Mouse (Mus musculus) heart, postnatal 0 days (tissue): ENCODE results near the gene Cpm. TPM values are rescaled to one million over a fixed set of nuclear protein-coding genes. Genes with fewer than 3 reads are reported as not detected.

Experiments used
- ATAC-seq: fragments of 200-750 bp; cut with Nextera tagmentation; 2 replicates; pipeline ENCODE4 v1.8.0; 2017; ENCODE audit warnings: low read depth, moderate number of reproducible peaks, moderate library complexity; ENCODE audit not compliant: insufficient read depth
- DNase-seq: peaks from one replicate; pipeline ENCODE4 v3.0.0-alpha.2; 2016; ENCODE audit warnings: low spot score
- H3K27ac ChIP-seq: fragments of 300-500 bp; sonication (generic); 2 replicates; pipeline ENCODE4 v1.5.1; 2014; ENCODE audit warnings: low read depth, mild to moderate bottlenecking
- H3K27me3 ChIP-seq: fragments of 300-500 bp; sonication (generic); 2 replicates; pipeline ENCODE4 v1.6.1; 2014; ENCODE audit warnings: low read length, mixed read lengths; ENCODE audit not compliant: control insufficient read depth, insufficient read depth
- H3K36me3 ChIP-seq: fragments of 300-500 bp; sonication (generic); replicated peaks from 2 replicates; pipeline ENCODE4 v1.6.1; 2014; ENCODE audit warnings: low read length, mixed read lengths; ENCODE audit not compliant: control insufficient read depth, insufficient read depth
- H3K4me1 ChIP-seq: fragments of 300-500 bp; sonication (generic); 2 replicates; pipeline ENCODE4 v1.6.1; 2014; ENCODE audit warnings: antibody characterized with exemption; ENCODE audit not compliant: control insufficient read depth, insufficient read depth
- H3K4me2 ChIP-seq: fragments of 300-500 bp; sonication (generic); 2 replicates; pipeline ENCODE4 v1.6.1; 2014; ENCODE audit warnings: low read depth, mild to moderate bottlenecking, low read length, moderate library complexity
- H3K4me3 ChIP-seq: fragments of 300-500 bp; sonication (generic); 2 replicates; pipeline ENCODE4 v1.5.1; 2014; ENCODE audit warnings: low read depth, low read length
- H3K9ac ChIP-seq: fragments of 300-500 bp; sonication (generic); replicated peaks from 2 replicates; pipeline ENCODE4 v1.6.1; 2014; ENCODE audit warnings: low read depth, low read length, mixed read lengths
- H3K9me3 ChIP-seq: fragments of 300-500 bp; sonication (generic); replicated peaks from 2 replicates; pipeline ENCODE4 v1.6.1; 2016; ENCODE audit warnings: low read length; ENCODE audit not compliant: control insufficient read depth
- CTCF ChIP-seq: IDR thresholded peaks from 2 replicates; pipeline ENCODE4 v1.5.1; 2016; ENCODE audit warnings: antibody characterized with exemption, control low read depth, low read depth
- EP300 ChIP-seq: IDR thresholded peaks from 2 replicates; pipeline ENCODE4 v1.6.1; 2016; ENCODE audit warnings: antibody characterized with exemption, low read depth
- WGBS: fragments of 180-500 bp; shearing (Covaris S2); extraction: QIAGEN DNeasy Blood & Tissue Kit; methylation state at CpG from one replicate; pipeline ENCODE4 v1.1.7; 2014; 5-methylcytosine and 5-hydroxymethylcytosine counted together
- polyA plus RNA-seq: library from polyadenylated mRNA; unstranded; fragments of >200 nt; fragmentation: Nextera tagmentation; extraction: Ambion mirVana; gene quantifications from 2 replicates; pipeline ENCODE4 v1.2.1, GENCODE M21; 2015
- total RNA-seq: library from RNA; depleted of rRNA; stranded (reverse); fragments of >200 nt; gene quantifications from 2 replicates; pipeline ENCODE4 v1.2.3, GENCODE M21; 2014; ENCODE audit warnings: low replicate concordance

Cpm gene
- total and polyA plus RNA-seq, 2 experiments from 2014 or later = 0.53 to 2.0 TPM

DNA sequence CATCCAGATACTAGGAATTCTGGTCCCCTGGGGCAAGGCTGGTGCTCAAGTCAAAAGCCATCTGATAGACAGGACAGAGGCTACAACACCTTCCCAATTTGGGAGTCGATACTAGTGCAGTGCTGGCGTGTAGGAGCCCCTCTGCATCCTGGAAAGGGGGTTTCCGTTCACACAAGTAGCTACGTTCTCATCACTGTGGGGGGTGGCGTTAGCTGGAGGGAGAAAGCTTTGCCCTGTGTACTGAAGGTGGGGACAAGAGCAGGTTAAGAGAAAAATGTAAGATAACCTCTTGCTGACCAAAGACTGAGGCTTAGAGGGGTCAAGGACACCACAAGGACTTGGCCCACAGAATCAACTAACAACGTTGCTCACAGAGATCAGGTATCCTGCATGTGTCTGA is 14.0 kb downstream of the Cpm start:
- WGBS = 78% methylated on average over 6 of the region's 6 CpGs
- TF ChIP-seq CTCF = no peak
- no peak for TF ChIP-seq EP300
- H3K9me3 ChIP-seq = no peaks in the 10 kb centered on the region
- H3K9ac ChIP-seq = no peak overlapping the region
- DNase-seq (no peak), ATAC-seq (no peak)
- no peaks in the 10 kb centered on the region for H3K36me3 ChIP-seq
- no peaks in the 10 kb centered on the region for H3K4me1 ChIP-seq
- no peak overlapping the region for H3K27ac ChIP-seq
- H3K4me3 ChIP-seq = no peak overlapping the region
- no peaks in the 10 kb centered on the region for H3K27me3 ChIP-seq
- H3K4me2 ChIP-seq = no peak overlapping the region

GRCm38 (mm10) chr10:117643711-117644428 is 14.6 kb downstream of the Cpm start:
- H3K36me3 ChIP-seq = no peaks in the 10 kb centered on the region
- WGBS = 86% methylated on average over 12 of the region's 12 CpGs
- no peaks in the 10 kb centered on the region for H3K9me3 ChIP-seq
- no peak overlapping the region for H3K4me3 ChIP-seq
- TF ChIP-seq EP300 (no peak), CTCF (no peak)
- H3K9ac ChIP-seq = no peak overlapping the region
- H3K27me3 ChIP-seq = no peaks in the 10 kb centered on the region
- ATAC-seq (no peak), DNase-seq (no peak)
- H3K4me2 ChIP-seq = no peak overlapping the region
- no peaks in the 10 kb centered on the region for H3K4me1 ChIP-seq
- H3K27ac ChIP-seq = no peak overlapping the region

DNA sequence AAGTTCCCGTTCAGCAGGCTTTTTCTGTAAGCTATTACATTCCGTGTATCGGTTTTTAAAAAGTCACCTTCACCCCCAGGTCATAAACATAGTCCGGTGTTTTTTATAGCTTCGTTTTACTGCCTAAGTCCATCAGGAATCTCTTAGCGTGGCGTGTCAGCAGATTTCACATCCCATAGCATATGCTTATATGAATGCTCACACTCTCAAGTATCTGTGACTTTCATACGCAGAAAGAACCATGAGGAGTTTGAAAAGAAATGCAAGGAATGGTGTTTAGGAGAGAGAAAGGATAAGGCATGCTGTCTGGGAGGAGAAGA is 15.1 kb downstream of the Cpm start:
- no peak for TF ChIP-seq EP300
- TF ChIP-seq CTCF = no peak
- Histone ChIP-seq H3K36me3 (no peaks in the 10 kb centered on the region), H3K9me3 (no peaks in the 10 kb centered on the region), H3K9ac (no peak overlapping the region), H3K27ac (no peak overlapping the region), H3K4me2 (no peak overlapping the region), H3K27me3 (no peaks in the 10 kb centered on the region), H3K4me1 (no peaks in the 10 kb centered on the region), H3K4me3 (no peak overlapping the region)
- WGBS = 73% methylated on average over 8 of the region's 8 CpGs
- DNase-seq = no peak
- no peak for ATAC-seq

GRCm38 (mm10) chr10:117644828-117645227 is 15.5 kb downstream of the Cpm start:
- no peak for ATAC-seq
- Histone ChIP-seq H3K36me3 (no peaks in the 10 kb centered on the region), H3K4me1 (no peaks in the 10 kb centered on the region), H3K27ac (no peak overlapping the region), H3K4me2 (no peak overlapping the region), H3K9ac (no peak overlapping the region), H3K27me3 (no peaks in the 10 kb centered on the region), H3K4me3 (no peak overlapping the region), H3K9me3 (no peaks in the 10 kb centered on the region)
- WGBS = 87% methylated on average over 11 of the region's 11 CpGs
- TF ChIP-seq CTCF (no peak), EP300 (no peak)
- no peak for DNase-seq

DNA sequence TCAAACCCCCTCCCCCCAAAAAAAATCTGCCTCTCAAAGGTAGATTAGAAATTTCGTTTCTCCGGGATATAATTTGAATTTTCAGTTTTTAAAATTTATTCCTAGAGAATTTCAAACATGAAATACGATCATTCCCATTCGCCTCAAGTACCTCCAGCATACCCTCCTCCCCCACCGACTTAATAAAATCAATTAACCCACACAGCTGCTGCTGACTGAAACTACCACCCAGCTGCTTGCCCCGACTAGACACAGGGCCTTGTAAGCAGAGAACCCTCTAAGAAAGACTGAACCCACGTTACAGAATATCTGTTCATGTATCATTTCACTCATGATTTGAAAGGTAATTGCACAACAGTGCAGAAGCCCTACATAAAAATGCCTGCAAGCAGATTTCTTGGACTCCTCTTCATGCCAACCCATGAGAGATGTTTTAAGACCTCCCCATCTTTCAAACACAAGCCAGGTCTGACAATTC is 16.2 kb downstream of the Cpm start:
- no peak overlapping the region for H3K27ac ChIP-seq
- H3K4me2 ChIP-seq = no peak overlapping the region
- H3K36me3 ChIP-seq = no peaks in the 10 kb centered on the region
- no peaks in the 10 kb centered on the region for H3K27me3 ChIP-seq
- DNase-seq (no peak), ATAC-seq (no peak)
- WGBS = 86% methylated on average over 7 of the region's 7 CpGs
- TF ChIP-seq CTCF = no peak
- TF ChIP-seq EP300 = no peak
- H3K4me1 ChIP-seq = no peaks in the 10 kb centered on the region
- H3K4me3 ChIP-seq = no peak overlapping the region
- no peak overlapping the region for H3K9ac ChIP-seq
- H3K9me3 ChIP-seq = no peaks in the 10 kb centered on the region
